Mouse (Mus musculus) midbrain, embryonic 12.5 days (tissue): ENCODE results near the gene Mpp3. TPM values are rescaled to one million over a fixed set of nuclear protein-coding genes. Genes with fewer than 3 reads are reported as not detected.
"Not testable (repeated sequence)": the region's sequence is repeated elsewhere in the genome, so short reads cannot be mapped to it uniquely, and the experiment has no call there.

Experiments used
- ATAC-seq: fragments of 200-750 bp; cut with Nextera tagmentation; 2 replicates; pipeline ENCODE4 v1.8.0; 2017; ENCODE audit warnings: low read depth, moderate TSS enrichment, moderate library complexity; ENCODE audit not compliant: low FRiP score
- H3K27ac ChIP-seq: fragments of 300-500 bp; sonication (generic); replicated peaks from 2 replicates; pipeline ENCODE4 v1.5.1; 2016; ENCODE audit warnings: mild to moderate bottlenecking
- H3K27me3 ChIP-seq: fragments of 300-500 bp; sonication (generic); 2 replicates; pipeline ENCODE4 v1.6.1; 2016; ENCODE audit warnings: mild to moderate bottlenecking
- H3K36me3 ChIP-seq: fragments of 300-500 bp; sonication (generic); 2 replicates; pipeline ENCODE4 v1.6.1; 2016
- H3K4me1 ChIP-seq: fragments of 300-500 bp; sonication (generic); 2 replicates; pipeline ENCODE4 v1.6.1; 2016
- H3K4me2 ChIP-seq: fragments of 300-500 bp; sonication (generic); replicated peaks from 2 replicates; pipeline ENCODE4 v1.6.1; 2016; ENCODE audit warnings: mild to moderate bottlenecking, moderate library complexity
- H3K4me3 ChIP-seq: fragments of 300-500 bp; sonication (generic); 2 replicates; pipeline ENCODE4 v1.5.1; 2016; ENCODE audit warnings: mild to moderate bottlenecking
- H3K9ac ChIP-seq: fragments of 300-500 bp; sonication (generic); replicated peaks from 2 replicates; pipeline ENCODE4 v1.6.1; 2016; ENCODE audit warnings: mild to moderate bottlenecking, moderate library complexity
- H3K9me3 ChIP-seq: fragments of 300-500 bp; sonication (generic); 2 replicates; pipeline ENCODE4 v1.6.1; 2016; ENCODE audit warnings: mild to moderate bottlenecking
- WGBS: fragments of 180-500 bp; shearing (Covaris S2); methylation state at CpG from one replicate; pipeline ENCODE4 v1.1.7; 2016; 5-methylcytosine and 5-hydroxymethylcytosine counted together
- polyA plus RNA-seq: library from polyadenylated mRNA; unstranded; fragments of >200 nt; fragmentation: Nextera tagmentation; extraction: Ambion mirVana; gene quantifications from 2 replicates; pipeline ENCODE4 v1.2.1, GENCODE M21; 2016

Mpp3 gene
- polyA plus RNA-seq, 1 experiment from 2014 or later: 32.1 TPM

- Histone ChIP-seq H3K9me3 (no peaks in the 10 kb centered on the region), H3K9ac (no peak overlapping the region), H3K4me1 (peaks cover 27% of the 10 kb centered on the region), H3K27me3 (no peaks in the 10 kb centered on the region), H3K4me3 (no peak overlapping the region), H3K4me2 (no peak overlapping the region), H3K27ac (peak overlapping the region; percentile 65), H3K36me3 (peaks cover 64% of the 10 kb centered on the region)
- no peak for ATAC-seq
- WGBS: 89% methylated on average over 5 of the region's 5 CpGs
Measured at GRCm38 (mm10) chr11:102006688-102007087, 21.6 kb downstream of the Mpp3 start.

- Histone ChIP-seq H3K9me3 (no peaks in the 10 kb centered on the region), H3K4me3 (no peak overlapping the region), H3K27me3 (no peaks in the 10 kb centered on the region), H3K4me1 (peaks cover 27% of the 10 kb centered on the region), H3K4me2 (no peak overlapping the region), H3K36me3 (peaks cover 64% of the 10 kb centered on the region), H3K27ac (peak overlapping the region; percentile 65), H3K9ac (no peak overlapping the region)
- no peak for ATAC-seq
- WGBS: 61% methylated on average over 9 of the region's 9 CpGs
Measured at GRCm38 (mm10) chr11:102006271-102006670, 22.0 kb downstream of the Mpp3 start.

- Histone ChIP-seq H3K27ac (no peak overlapping the region), H3K9ac (no peak overlapping the region), H3K4me3 (no peak overlapping the region), H3K9me3 (no peaks in the 10 kb centered on the region), H3K4me1 (peaks cover 12% of the 10 kb centered on the region; the same call in 1 of the 2 replicates), H3K4me2 (no peak overlapping the region), H3K36me3 (peaks cover 58% of the 10 kb centered on the region), H3K27me3 (no peaks in the 10 kb centered on the region)
- no peak for ATAC-seq
- WGBS: 91% methylated on average over 8 of the region's 8 CpGs
Measured at GRCm38 (mm10) chr11:102004251-102004650, 24.0 kb downstream of the Mpp3 start.

- Histone ChIP-seq H3K4me2 (no peak overlapping the region), H3K4me3 (no peak overlapping the region), H3K9ac (no peak overlapping the region), H3K4me1 (no peaks in the 10 kb centered on the region), H3K36me3 (peaks cover 24% of the 10 kb centered on the region), H3K27me3 (no peaks in the 10 kb centered on the region), H3K9me3 (no peaks in the 10 kb centered on the region), H3K27ac (no peak overlapping the region)
- WGBS: 58% methylated on average over 4 of the region's 4 CpGs
- no peak for ATAC-seq
Measured at GRCm38 (mm10) chr11:101999466-101999865, 28.8 kb downstream of the Mpp3 start.

GRCm38 (mm10) chr11:101998258-101998657 lies 30.0 kb downstream of the Mpp3 start:
- Histone ChIP-seq H3K4me3 (no peak overlapping the region), H3K9ac (no peak overlapping the region), H3K27me3 (no peaks in the 10 kb centered on the region), H3K4me2 (no peak overlapping the region), H3K4me1 (no peaks in the 10 kb centered on the region), H3K36me3 (peaks cover 17% of the 10 kb centered on the region), H3K27ac (no peak overlapping the region), H3K9me3 (no peaks in the 10 kb centered on the region)
- ATAC-seq: no peak
- 58% methylated on average over 5 of the region's 5 CpGs for WGBS

GRCm38 (mm10) chr11:101995938-101996337 lies 32.3 kb downstream of the Mpp3 start:
- Histone ChIP-seq H3K27me3 (0 out of 2 replicates have a peak, but pooled peaks cover 5% of the 10 kb centered on the region), H3K4me2 (no peak overlapping the region), H3K27ac (no peak overlapping the region), H3K4me3 (no peak overlapping the region), H3K9me3 (no peaks in the 10 kb centered on the region), H3K4me1 (no peaks in the 10 kb centered on the region), H3K36me3 (peaks cover 8% of the 10 kb centered on the region; the same call in 1 of the 2 replicates), H3K9ac (no peak overlapping the region)
- ATAC-seq: no peak
- WGBS: 92% methylated on average over 7 of the region's 7 CpGs

- H3K4me3 ChIP-seq: no peak overlapping the region
- ATAC-seq: no peak
- H3K4me1 ChIP-seq: no peaks in the 10 kb centered on the region
- H3K9me3 ChIP-seq: no peaks in the 10 kb centered on the region
- no peak overlapping the region for H3K9ac ChIP-seq
- 87% methylated on average over 8 of the region's 8 CpGs for WGBS
- H3K36me3 ChIP-seq: no peaks in the 10 kb centered on the region
- no peak overlapping the region for H3K27ac ChIP-seq
- no peak overlapping the region for H3K4me2 ChIP-seq
- H3K27me3 ChIP-seq: 0 out of 2 replicates have a peak, but pooled peaks cover 5% of the 10 kb centered on the region
Measured at GRCm38 (mm10) chr11:101994100-101994499, 34.2 kb downstream of the Mpp3 start.

GRCm38 (mm10) chr11:101992411-101992810 lies 35.9 kb downstream of the Mpp3 start:
- peaks cover 9% of the 10 kb centered on the region; the same call in 1 of the 2 replicates for H3K27me3 ChIP-seq
- H3K4me1 ChIP-seq: peaks cover 6% of the 10 kb centered on the region; the same call in 1 of the 2 replicates
- H3K9ac ChIP-seq: no peak overlapping the region
- WGBS: 84% methylated on average over 7 of the region's 7 CpGs
- H3K4me2 ChIP-seq: no peak overlapping the region
- no peak overlapping the region for H3K4me3 ChIP-seq
- no peaks in the 10 kb centered on the region for H3K9me3 ChIP-seq
- no peak for ATAC-seq
- H3K27ac ChIP-seq: no peak overlapping the region
- H3K36me3 ChIP-seq: no peaks in the 10 kb centered on the region

GRCm38 (mm10) chr11:101991813-101992212 lies 36.4 kb downstream of the Mpp3 start:
- peaks cover 15% of the 10 kb centered on the region; the same call in 1 of the 2 replicates for H3K27me3 ChIP-seq
- H3K4me2 ChIP-seq: no peak overlapping the region
- H3K27ac ChIP-seq: no peak overlapping the region
- no peak overlapping the region for H3K4me3 ChIP-seq
- no peaks in the 10 kb centered on the region for H3K9me3 ChIP-seq
- ATAC-seq: no peak
- no peaks in the 10 kb centered on the region for H3K36me3 ChIP-seq
- peaks cover 6% of the 10 kb centered on the region; the same call in 1 of the 2 replicates for H3K4me1 ChIP-seq
- H3K9ac ChIP-seq: no peak overlapping the region
- 91% methylated on average over 3 of the region's 3 CpGs for WGBS

GRCm38 (mm10) chr11:101990244-101990643 lies 38.0 kb downstream of the Mpp3 start:
- Histone ChIP-seq H3K27me3 (peaks cover 21% of the 10 kb centered on the region; the same call in 1 of the 2 replicates), H3K4me3 (no peak overlapping the region), H3K9ac (no peak overlapping the region), H3K36me3 (no peaks in the 10 kb centered on the region), H3K9me3 (no peaks in the 10 kb centered on the region), H3K27ac (no peak overlapping the region), H3K4me2 (no peak overlapping the region), H3K4me1 (peaks cover 8% of the 10 kb centered on the region; the same call in 1 of the 2 replicates)
- ATAC-seq: no peak
- 93% methylated on average over 3 of the region's 3 CpGs for WGBS

GRCm38 (mm10) chr11:101986913-101987312 lies 41.3 kb downstream of the Mpp3 start, which contains the start of gene Dusp3:
Dusp3 (minus strand) TSS chr11:101987013.
- 80% methylated on average over 3 of the region's 3 CpGs for WGBS
- ATAC-seq: no peak

GRCm38 (mm10) chr11:101985990-101986389 lies 42.3 kb downstream of the Mpp3 start:
- ATAC-seq: no peak
- Histone ChIP-seq H3K4me1 (peaks cover 25% of the 10 kb centered on the region), H3K9me3 (no peaks in the 10 kb centered on the region), H3K27ac (no peak overlapping the region), H3K9ac (no peak overlapping the region), H3K36me3 (no peaks in the 10 kb centered on the region), H3K4me2 (no peak overlapping the region), H3K4me3 (no peak overlapping the region), H3K27me3 (peaks cover 25% of the 10 kb centered on the region)
- WGBS: 10% methylated on average over 10 of the region's 10 CpGs

More at GRCm38 (mm10) chr11:101986913-101987312, 41.3 kb downstream of the Mpp3 start, which contains the start of gene Dusp3:
- no peak within 1 kb of the TSS for H3K27ac ChIP-seq
- H3K4me1 ChIP-seq: peaks cover 25% of the 10 kb centered on the region
- no peak within 1 kb of the TSS for H3K9ac ChIP-seq
- H3K9me3 ChIP-seq: no peaks in the 10 kb centered on the region
- H3K27me3 ChIP-seq: peaks cover 25% of the 10 kb centered on the region
- no peak within 1 kb of the TSS for H3K4me2 ChIP-seq
- H3K36me3 ChIP-seq: no peaks in the 10 kb centered on the region
- no peak within 1 kb of the TSS for H3K4me3 ChIP-seq

GRCm38 (mm10) chr11:101985450-101985849 lies 42.8 kb downstream of the Mpp3 start:
- Histone ChIP-seq H3K4me1 (peaks cover 25% of the 10 kb centered on the region), H3K27me3 (peaks cover 25% of the 10 kb centered on the region)
- H3K4me2 ChIP-seq, H3K36me3 ChIP-seq, ATAC-seq, H3K27ac ChIP-seq, H3K4me3 ChIP-seq, H3K9me3 ChIP-seq, H3K9ac ChIP-seq: not testable (repeated sequence)
- WGBS: 68% methylated on average over 6 of the region's 6 CpGs
